Mouse (Mus musculus): Measurements from ENCODE around the gene Phf13. TPM values are rescaled to one million over a fixed set of nuclear protein-coding genes. Genes with fewer than 3 reads are reported as not detected.

The Phf13 gene
- polyA plus RNA-seq, 1 experiment from 2014 or later = 11.3 TPM

DNA sequence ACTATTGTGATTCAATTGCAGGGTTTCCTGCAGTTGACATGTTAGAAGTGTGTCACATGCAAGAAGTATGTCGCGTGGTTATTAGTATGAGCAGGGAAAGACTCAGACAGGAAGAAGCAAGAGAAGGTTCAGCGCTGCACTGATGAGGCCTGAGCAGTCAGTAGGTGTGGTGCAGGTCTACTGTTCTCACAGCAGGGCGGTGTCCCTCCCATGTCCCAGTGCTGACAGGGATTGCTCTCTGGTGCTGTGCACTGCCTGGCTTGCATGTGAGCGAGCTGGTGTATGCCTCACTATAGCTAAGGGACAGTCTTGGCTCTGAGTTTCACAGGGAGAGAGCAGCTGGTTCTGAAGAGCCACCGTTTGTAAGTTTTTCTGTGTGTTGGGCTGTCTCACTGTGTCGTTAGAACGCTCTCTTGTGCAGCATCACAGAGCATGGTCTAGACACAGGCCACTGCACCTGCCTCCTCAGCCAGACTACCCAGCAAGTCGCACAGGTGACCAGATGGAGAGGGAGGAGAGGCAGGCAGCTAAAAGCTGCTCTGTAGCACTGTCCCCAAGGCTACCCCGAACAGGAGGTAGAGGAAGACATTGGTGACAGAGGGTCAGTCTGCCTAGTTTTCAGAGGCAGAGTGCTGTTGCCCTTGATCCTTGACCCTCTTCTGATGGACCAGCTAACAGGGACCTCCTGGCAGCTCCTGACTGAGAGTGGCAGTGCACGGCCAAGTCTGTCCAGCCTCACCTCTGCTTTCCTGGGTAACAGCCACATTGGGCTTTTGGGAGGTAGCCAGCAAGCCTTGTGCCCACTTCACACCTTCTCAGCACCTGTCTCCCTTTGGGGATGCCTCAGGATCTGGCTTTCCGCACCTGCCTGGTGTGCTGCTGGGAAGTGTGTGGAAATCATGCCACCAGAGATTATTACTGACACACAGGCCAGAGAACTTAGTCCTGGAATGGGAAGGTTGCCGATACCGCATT lies 47.3 kb downstream of the Phf13 start:
- no peak for DNase-seq (ENCODE audit: low spot score)

DNA sequence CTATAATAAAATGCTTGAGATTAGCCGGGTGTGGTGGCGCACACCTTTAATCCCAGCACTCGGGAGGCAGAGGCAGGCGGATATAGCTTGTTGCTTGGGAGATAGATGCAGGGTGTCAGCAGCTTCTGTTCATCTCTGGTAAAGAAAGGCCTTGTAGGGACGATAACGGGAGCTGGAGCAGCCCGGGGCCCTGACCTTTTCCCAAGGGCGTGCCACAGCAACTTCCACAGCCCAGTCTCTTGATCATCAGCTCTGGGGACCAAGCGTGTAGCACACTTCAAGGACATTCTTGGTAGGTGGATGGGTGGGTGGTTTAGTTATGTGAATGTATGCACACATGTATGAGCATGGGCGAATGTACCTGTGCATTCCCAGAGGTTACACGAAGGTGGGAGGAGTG lies 49.8 kb downstream of the Phf13 start:
- no peak for DNase-seq (ENCODE audit: low spot score)

Other genes starting within 250 kb of the Phf13 start
- gene Camta1, start 134.4 kb downstream of the Phf13 start, polyA plus RNA-seq (2015; fragmentation: Nextera tagmentation; extraction: Ambion mirVana) = 104 and 122 TPM in 2 replicates
- gene Dnajc11, start 62.6 kb downstream of the Phf13 start, polyA plus RNA-seq (2015; fragmentation: Nextera tagmentation; extraction: Ambion mirVana) = 47.2 and 48.3 TPM in 2 replicates
- 30.7 and 41.4 TPM in 2 replicates for gene Thap3, start 7.3 kb downstream of the Phf13 start, polyA plus RNA-seq (2015; fragmentation: Nextera tagmentation; extraction: Ambion mirVana)
- gene Klhl21, start 12.5 kb upstream of the Phf13 start, polyA plus RNA-seq (2015; fragmentation: Nextera tagmentation; extraction: Ambion mirVana) = 8.9 and 10.2 TPM in 2 replicates
- 18.4 and 18.9 TPM in 2 replicates for gene Zbtb48, start 31.4 kb upstream of the Phf13 start, polyA plus RNA-seq (2015; fragmentation: Nextera tagmentation; extraction: Ambion mirVana)
- 0.32 and 0.59 TPM in 2 replicates for gene Tas1r1, start 42.3 kb upstream of the Phf13 start, polyA plus RNA-seq (2015; fragmentation: Nextera tagmentation; extraction: Ambion mirVana)
- gene Nol9, start 43.1 kb upstream of the Phf13 start, polyA plus RNA-seq (2015; fragmentation: Nextera tagmentation; extraction: Ambion mirVana) = 22.8 and 24.9 TPM in 2 replicates
- gene Plekhg5, start 76.2 kb upstream of the Phf13 start, polyA plus RNA-seq (2015; fragmentation: Nextera tagmentation; extraction: Ambion mirVana) = 3.4 and 3.9 TPM in 2 replicates
- 37.7 and 44.1 TPM in 2 replicates for gene Tnfrsf25, start 119.7 kb upstream of the Phf13 start, polyA plus RNA-seq (2015; fragmentation: Nextera tagmentation; extraction: Ambion mirVana)
- gene Espn, start 156.1 kb upstream of the Phf13 start, polyA plus RNA-seq (2015; fragmentation: Nextera tagmentation; extraction: Ambion mirVana) = 3.2 and 3.6 TPM in 2 replicates
- gene Hes2, start 162.6 kb upstream of the Phf13 start, polyA plus RNA-seq (2015; fragmentation: Nextera tagmentation; extraction: Ambion mirVana) = 0.21 TPM in 1 of 2 replicates, not detected in the other
- 65.1 and 98.8 TPM in 2 replicates for gene Acot7, start 181.9 kb upstream of the Phf13 start, polyA plus RNA-seq (2015; fragmentation: Nextera tagmentation; extraction: Ambion mirVana)